Mouse (Mus musculus): ENCODE measurements at regions not wholly inside any gene's neighbourhood (a gene's known extent, or its start where the extent isn't known, plus 50 kb on each side); places are given as distances from the start of the nearest gene placed in this dataset.

DNA sequence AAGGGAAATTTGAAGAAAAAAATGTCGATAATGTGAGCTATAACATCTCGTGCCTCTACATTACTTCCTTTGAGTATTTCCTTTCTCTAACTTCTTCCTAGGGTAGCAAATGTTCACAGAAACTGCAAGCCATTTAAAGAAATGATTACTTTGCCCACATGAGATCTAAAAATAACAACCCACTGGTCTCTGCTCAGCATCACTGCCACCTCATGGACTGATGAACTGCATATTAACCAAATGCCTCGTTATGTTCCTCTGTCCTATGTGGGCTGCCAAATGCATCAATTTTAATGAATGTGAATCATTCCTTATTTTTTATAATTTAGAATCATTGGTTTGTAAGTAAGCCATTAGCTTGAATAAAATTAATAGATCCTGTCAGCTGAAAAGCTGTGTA is 590.0 kb upstream of the Nr3c2 start:
- no peak for DNase-seq (ENCODE audit: low spot score in 2 of 2)

DNA sequence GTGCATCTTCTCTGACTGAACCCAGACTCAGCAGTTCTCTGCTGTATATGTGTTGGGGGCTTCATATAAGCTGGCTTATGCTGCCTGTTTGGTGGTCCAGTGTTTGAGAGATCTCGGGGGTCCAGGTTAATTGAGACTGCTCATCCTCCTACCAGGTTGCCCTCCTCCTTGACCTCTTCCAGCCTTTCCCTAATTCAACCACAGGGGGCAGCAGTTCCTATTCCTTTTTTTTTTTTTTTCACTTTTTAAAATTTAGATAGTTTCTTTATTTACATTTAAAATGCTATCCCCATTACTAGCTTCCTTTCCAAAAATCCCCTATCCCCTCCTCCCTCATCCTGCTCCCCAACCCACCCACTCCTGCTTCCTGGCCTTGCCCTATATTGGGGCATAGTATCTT is 570.7 kb upstream of the Nr3c2 start:
- DNase-seq (ENCODE audit: low spot score in 2 of 2), result no peak

- DNase-seq (ENCODE audit: low spot score in 2 of 2), result no peak
Measured at GRCm38 (mm10) chr8:76343072-76343471, 556.2 kb upstream of the Nr3c2 start.

DNA sequence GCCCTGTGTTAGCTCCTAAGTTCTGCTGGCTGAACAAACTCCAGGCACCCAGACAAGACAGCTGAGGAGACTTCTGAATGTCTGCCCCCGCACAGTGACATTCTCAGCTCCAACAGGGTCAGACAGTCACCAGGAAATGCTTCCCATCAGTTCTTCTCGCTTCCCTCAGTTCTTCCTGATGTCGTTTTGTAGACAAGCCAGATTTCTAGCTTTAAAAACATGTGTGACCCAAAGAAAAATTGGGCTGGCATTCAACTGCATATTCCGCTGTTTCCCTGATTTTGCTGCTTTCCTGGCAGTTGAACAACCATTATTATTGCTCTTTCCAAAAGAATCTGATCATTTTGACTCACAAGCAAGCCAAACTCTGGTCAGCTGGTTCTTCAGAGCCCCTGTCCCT is 553.1 kb upstream of the Nr3c2 start:
- no peak for DNase-seq (ENCODE audit: low spot score in 2 of 2)

- DNase-seq (ENCODE audit: low spot score in 2 of 2), result peak in 1 of 2 experiments; percentile 27
Measured at GRCm38 (mm10) chr8:76346832-76347231, 552.4 kb upstream of the Nr3c2 start.

DNA sequence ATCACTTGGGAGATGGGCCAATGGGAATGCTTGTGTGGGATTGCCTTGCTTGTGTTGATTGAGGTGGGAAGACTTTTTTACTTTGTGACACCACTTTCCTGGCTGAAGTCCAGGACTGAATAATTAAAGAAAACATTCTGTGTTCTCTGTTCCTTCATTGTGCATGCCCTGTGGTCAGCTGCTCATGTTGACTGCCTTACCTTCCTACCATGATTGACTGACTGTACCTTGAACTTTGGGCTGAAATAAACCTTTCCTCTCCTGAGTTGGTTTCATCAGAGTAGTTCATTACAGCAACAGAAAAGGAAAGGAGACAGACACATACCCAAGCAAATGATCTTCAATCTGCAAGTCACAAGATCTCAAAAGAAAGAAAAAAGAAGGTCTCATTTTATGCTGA is 524.9 kb upstream of the Nr3c2 start:
- no peak for DNase-seq (ENCODE audit: low spot score in 2 of 2)

DNA sequence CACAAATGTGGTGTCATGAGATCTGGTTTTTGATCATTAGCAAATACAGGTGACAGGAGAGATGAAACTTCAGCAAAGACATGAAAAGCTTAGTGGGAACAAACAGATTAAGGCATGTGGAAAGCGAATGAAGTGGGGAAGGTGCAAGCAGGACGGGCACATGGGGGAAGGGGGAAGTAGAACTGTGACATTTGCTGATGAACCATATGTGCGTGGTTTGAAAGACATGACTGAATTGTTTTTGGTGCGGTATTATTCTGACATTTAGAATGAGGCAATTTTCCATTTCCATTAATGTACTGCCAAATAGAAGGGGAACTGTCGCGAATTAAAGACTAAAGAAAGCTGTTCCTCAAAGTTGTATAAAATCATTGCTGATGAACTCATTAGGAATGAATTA is 521.5 kb upstream of the Nr3c2 start:
- DNase-seq (ENCODE audit: low spot score in 2 of 2), result no peak

GRCm38 (mm10) chr8:76381643-76382042 is 517.6 kb upstream of the Nr3c2 start:
- no peak for DNase-seq (ENCODE audit: low spot score in 2 of 2)

DNA sequence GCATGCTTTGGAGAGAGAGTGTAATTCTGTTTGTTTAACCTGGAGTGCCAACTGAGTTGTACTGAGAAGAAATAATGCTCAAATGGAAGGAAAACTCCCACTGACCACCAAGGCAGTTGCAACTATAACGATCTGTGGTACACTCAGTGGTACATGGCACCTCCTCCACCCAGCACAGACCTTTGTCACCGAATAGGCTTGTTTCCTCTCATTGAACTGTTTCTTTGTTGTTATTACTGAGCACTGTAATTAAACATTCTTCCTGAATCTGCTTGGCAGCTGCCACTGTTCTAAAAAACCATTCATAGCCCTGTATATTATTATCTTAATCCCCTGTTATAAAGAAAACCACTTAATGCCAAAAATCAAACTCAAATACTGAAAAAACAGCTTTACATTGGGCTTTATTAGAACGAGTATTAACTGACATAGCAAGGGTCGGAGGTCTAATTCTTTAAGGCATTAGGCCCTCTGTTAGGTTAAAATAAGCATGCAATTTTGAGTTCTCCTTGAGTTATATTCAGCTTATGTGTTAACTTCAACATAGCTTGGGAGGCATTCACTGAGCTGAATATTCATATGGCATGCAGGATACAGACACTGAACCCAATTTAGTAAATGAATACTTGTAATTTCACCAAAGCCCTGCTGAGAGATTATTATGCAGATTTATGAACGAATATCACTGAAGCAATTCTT is 515.5 kb upstream of the Nr3c2 start:
- DNase-seq (ENCODE audit: low spot score in 2 of 2), result no peak

DNA sequence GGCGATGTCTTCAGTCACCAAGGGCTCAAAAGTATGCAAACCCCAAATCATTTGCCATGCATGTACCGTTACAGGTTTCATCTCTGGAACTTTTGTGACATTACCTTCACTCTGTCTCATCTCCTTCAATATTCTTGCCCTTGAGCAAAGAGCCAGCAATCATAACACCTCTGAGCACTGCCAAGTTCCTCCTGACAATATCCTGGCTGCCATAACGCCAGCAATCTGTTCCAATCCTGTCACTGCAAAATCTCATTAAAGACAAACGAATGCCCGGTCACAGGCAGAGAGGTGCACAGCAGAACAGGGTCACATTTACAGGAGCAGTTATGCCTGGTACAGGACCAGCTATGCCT is 515.0 kb upstream of the Nr3c2 start:
- DNase-seq (ENCODE audit: low spot score in 2 of 2), result peak; percentile 26 to 35

DNA sequence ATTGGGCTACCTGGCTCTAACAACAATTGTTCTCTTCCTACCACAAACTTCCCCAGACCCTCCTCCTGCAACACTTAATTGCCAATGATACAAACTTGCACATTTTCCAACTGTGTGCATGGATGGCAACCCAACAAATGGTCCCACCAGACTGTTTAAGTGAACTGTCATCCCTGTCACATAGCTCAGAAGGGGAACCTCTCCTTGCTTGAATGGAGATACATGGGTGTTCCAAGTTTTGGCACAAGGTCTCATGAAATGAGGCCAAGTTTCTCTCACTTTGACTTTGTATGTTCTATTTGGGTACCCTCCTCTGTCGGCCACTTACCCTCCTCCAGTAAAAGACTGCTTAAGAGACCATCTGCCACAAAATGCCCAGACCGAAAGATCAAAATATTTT is 507.2 kb upstream of the Nr3c2 start:
- no peak for DNase-seq (ENCODE audit: low spot score in 2 of 2)

DNA sequence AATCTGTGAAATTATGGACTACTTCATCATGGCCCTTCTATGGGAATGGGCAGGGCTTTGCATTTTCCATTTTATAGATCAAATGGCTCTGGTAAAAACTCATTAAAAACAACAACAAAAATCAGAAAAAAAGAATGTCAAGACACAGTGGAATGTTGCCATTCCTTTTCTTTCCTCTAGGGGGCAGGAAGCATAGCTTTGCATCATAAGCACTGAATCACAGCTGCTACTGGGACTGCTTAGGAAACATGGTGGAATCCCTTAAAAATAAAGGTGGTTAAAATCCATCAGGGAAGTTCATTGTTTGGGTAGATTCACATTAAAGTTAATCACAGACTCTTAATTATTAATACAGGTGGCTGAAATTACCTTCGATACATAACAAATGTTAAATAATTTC is 476.8 kb upstream of the Nr3c2 start:
- DNase-seq (ENCODE audit: low spot score in 2 of 2), result no peak

- no peak for DNase-seq (ENCODE audit: low spot score in 2 of 2)
Measured at GRCm38 (mm10) chr8:76422861-76423532, 476.2 kb upstream of the Nr3c2 start.

GRCm38 (mm10) chr8:76429818-76430217 is 469.4 kb upstream of the Nr3c2 start:
- peak; percentile 25 to 31 for DNase-seq (ENCODE audit: low spot score in 2 of 2)

- DNase-seq (ENCODE audit: low spot score in 2 of 2), result no peak
Measured at GRCm38 (mm10) chr8:76432813-76433212, 466.4 kb upstream of the Nr3c2 start.

- DNase-seq (ENCODE audit: low spot score in 2 of 2), result no peak
Measured at GRCm38 (mm10) chr8:76437951-76438350, 461.3 kb upstream of the Nr3c2 start.

DNA sequence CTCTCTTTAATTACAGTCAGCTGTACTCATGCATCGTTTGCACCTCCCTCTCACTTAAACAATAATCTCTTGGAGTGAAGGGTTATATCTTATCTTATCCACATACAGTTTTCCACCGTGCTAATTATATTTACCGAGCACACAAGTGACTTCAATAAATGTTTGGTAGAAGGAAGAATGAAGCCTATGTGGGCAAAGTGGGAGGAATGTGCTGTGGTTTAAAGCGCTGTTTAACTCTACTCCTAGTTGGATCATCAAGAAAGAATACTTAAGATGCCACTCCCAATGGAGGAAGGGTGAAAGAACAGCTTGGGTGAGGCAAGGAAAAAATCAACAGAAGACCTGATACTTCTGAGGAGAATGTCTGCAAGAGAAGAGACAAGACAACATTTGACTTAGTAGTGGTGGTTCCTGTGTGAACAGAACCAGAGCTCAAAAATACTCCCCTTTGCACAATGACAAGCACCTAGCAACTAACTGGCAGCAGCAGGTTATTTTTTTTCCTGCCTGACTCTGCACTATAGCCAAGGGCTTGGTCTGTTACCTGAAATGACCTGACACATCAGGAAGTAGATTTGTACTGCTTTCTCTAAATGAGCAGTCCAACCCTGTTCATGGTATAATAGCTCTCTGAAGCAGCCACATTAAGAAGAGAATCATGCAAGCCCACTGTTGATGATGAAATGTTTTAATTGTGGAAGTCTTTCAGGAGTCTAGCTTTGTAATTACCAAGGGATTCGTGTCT is 424.6 kb upstream of the Nr3c2 start:
- DNase-seq (ENCODE audit: low spot score in 2 of 2), result no peak

DNA sequence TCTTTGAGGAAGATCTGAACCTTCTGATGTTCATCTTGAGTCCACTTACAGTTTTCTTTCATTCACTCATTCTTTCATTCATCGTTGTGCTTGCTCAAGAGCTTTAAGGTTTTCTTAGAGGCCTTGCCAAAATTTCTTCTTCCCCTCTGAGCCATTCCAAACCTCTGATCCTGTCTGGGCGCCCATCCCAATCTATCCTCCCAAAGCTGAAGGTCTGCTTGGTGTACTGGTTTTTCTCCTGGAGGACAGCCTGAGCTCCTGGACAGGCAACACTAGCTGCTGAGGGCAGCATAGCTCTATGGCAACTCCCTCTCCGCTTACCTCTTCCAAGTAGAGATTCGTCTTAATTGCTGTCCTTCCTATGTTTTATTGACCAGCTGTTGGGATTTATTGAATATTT is 420.3 kb upstream of the Nr3c2 start:
- DNase-seq (ENCODE audit: low spot score in 2 of 2), result peak; percentile 23 to 34

DNA sequence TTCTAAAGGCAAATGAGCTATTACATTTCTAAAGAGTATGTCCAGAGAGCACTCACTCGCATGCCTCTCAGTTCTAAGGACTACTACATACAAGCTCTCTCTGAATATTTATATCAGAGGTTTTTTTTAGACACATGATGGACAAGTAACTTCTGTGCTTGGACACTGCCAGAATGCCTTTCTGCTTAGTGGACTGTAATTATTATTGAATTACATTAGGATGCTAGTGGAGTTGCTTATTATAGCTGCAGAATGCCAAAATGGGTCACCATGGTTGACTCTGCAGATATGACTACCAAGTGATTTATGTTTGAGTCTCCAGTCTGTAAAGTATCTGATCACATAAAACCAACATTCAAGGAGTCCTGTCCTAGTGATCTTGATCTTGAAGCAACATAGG is 395.6 kb upstream of the Nr3c2 start:
- DNase-seq (ENCODE audit: low spot score in 2 of 2), result no peak

- no peak for DNase-seq (ENCODE audit: low spot score in 2 of 2)
Measured at GRCm38 (mm10) chr8:76507247-76507646, 392.0 kb upstream of the Nr3c2 start.

- DNase-seq (ENCODE audit: low spot score in 2 of 2), result no peak
Measured at GRCm38 (mm10) chr8:76509201-76509600, 390.0 kb upstream of the Nr3c2 start.

DNA sequence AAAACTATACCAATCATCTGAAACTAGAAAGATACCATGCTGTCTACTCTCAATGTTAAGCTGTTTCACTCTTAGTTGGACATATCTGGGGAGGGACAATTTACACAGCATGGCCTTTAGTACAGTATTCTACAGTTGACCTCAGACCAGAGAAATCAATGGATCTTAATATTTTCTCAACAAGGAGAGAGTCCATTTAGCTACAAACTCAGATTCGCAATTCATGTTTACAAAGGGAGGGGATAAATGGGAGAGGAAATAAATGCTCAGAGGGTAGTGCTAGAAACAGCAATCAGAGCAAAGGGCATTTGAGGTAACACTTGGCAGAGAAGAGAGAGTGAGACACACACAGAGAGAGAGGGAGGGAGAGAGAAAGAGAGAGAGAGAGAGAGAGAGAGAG is 385.1 kb upstream of the Nr3c2 start:
- no peak for DNase-seq (ENCODE audit: low spot score in 2 of 2)
